ENCODE assay signal across 10 mouse cellular contexts in genomic region chr1:172515396-172515795, GRCm38 (mm10). TPM values are rescaled to one million over a fixed set of nuclear protein-coding genes. Genes with fewer than 3 reads are reported as not detected.
A peak's percentile ranks its signal among the peaks of the same experiment; 100 is the strongest.
DNase-seq lines count a peak whose midpoint lies in the region; ATAC-seq and TF ChIP-seq lines count a peak whose summit lies in the region.
"Had no signal": no experiment of that assay in that cellular context is flagged by ENCODE, and none has a peak within 500 bp of the region (broad histone marks: within the 10 kb centered on the region; RNA-seq: fewer than 3 reads in every experiment).

No protein-coding gene starts in this region.

- no peaks in the 10 kb centered on the region for H3K27me3 ChIP-seq in lung, postnatal 0 days (replicated peaks; ENCODE audit: insufficient read depth, low read length)
- H3K27me3 ChIP-seq in kidney, embryonic 15.5 days = no peaks in the 10 kb centered on the region
- H3K27me3 ChIP-seq in forebrain, embryonic 13.5 days = no peaks in the 10 kb centered on the region
- H3K27me3 ChIP-seq in cerebellum, adult 2 months (ENCODE audit: control insufficient read depth, insufficient read depth, low read length) = no peaks in the 10 kb centered on the region; the same call in 1 of the 2 replicates
- H3K27me3 ChIP-seq: embryonic facial prominence, embryonic 12.5 days had no signal

- 59% methylated on average over 1 of the region's 1 CpGs for WGBS in lung, postnatal 0 days
- WGBS in kidney, embryonic 15.5 days = 65% methylated on average over 1 of the region's 1 CpGs
- WGBS in forebrain, embryonic 13.5 days = 76% methylated on average over 1 of the region's 1 CpGs
- WGBS in cerebellum, adult 2 months = 55% methylated on average over 1 of the region's 1 CpGs

- peaks cover 31% of the 10 kb centered on the region for H3K4me1 ChIP-seq in lung, postnatal 0 days (ENCODE audit: insufficient read depth, low read depth, low read length)
- peaks cover 30% of the 10 kb centered on the region for H3K4me1 ChIP-seq in bone marrow macrophage, adult 2 months (ENCODE audit: control insufficient read depth, insufficient read depth, low read length)
- peaks cover 50% of the 10 kb centered on the region for H3K4me1 ChIP-seq in kidney, embryonic 15.5 days
- H3K4me1 ChIP-seq in forebrain, embryonic 13.5 days = peaks cover 6% of the 10 kb centered on the region
- H3K4me1 ChIP-seq in cerebellum, adult 2 months (ENCODE audit: control insufficient read depth, insufficient read depth, low read length) = peaks cover 4% of the 10 kb centered on the region; the same call in 1 of the 2 replicates

- TF ChIP-seq EP300 in lung, postnatal 0 days (IDR thresholded peaks at IDR 0.05) = no peak

- no peak for TF ChIP-seq POLR2A in bone marrow macrophage, adult 2 months (IDR thresholded peaks at IDR 0.05; ENCODE audit: borderline replicate concordance, low read depth, low read length)
- TF ChIP-seq POLR2A in cerebellum, adult 2 months (IDR thresholded peaks at IDR 0.05; ENCODE audit: borderline replicate concordance, insufficient read depth, low read length) = no peak

- no peak overlapping the region for H3K4me2 ChIP-seq in lung, postnatal 0 days (replicated peaks; ENCODE audit: low read depth, low read length)
- no peak overlapping the region for H3K4me2 ChIP-seq in kidney, embryonic 15.5 days
- no peak overlapping the region for H3K4me2 ChIP-seq in forebrain, embryonic 13.5 days
- H3K4me2 ChIP-seq: embryonic facial prominence, embryonic 12.5 days; midbrain, embryonic 12.5 days had no signal

- peak; percentile 5 for DNase-seq in lung, postnatal 0 days (ENCODE audit: low spot score)
- DNase-seq in lung, postnatal 4 days = no peak
- DNase-seq in spleen, postnatal 10 days (ENCODE audit: low spot score in 2 of 2) = no peak
- DNase-seq in cerebellum, adult 2 months = no peak

- H3K9ac ChIP-seq in lung, postnatal 0 days (replicated peaks; ENCODE audit: low read depth) = no peak overlapping the region
- no peak overlapping the region for H3K9ac ChIP-seq in kidney, embryonic 15.5 days
- H3K9ac ChIP-seq in forebrain, embryonic 13.5 days = no peak overlapping the region
- H3K9ac ChIP-seq: embryonic facial prominence, embryonic 12.5 days; midbrain, embryonic 12.5 days had no signal

- no peak for ATAC-seq in lung, postnatal 0 days
- 0 out of 2 replicates have a peak, but pooled peaks have one; percentile 20 for ATAC-seq in kidney, embryonic 15.5 days (replicated peaks; ENCODE audit: low FRiP score)
- ATAC-seq in megakaryocyte, adult 5-6 weeks (ENCODE audit: poor library complexity, severe bottlenecking) = peak; percentile 18
- no peak for ATAC-seq in forebrain, embryonic 13.5 days

- H3K9me3 ChIP-seq in lung, postnatal 0 days (ENCODE audit: low read length) = peaks cover 5% of the 10 kb centered on the region; the same call in 1 of the 2 replicates
- peaks cover 4% of the 10 kb centered on the region for H3K9me3 ChIP-seq in kidney, embryonic 15.5 days (replicated peaks)
- H3K9me3 ChIP-seq in forebrain, embryonic 13.5 days (replicated peaks) = peaks cover 7% of the 10 kb centered on the region
- H3K9me3 ChIP-seq: embryonic facial prominence, embryonic 12.5 days; midbrain, embryonic 12.5 days had no signal

- no peak for TF ChIP-seq CTCF in lung, postnatal 0 days (IDR thresholded peaks at IDR 0.05)
- TF ChIP-seq CTCF in bone marrow macrophage, adult 2 months (IDR thresholded peaks at IDR 0.05; ENCODE audit: low read depth, low read length) = no peak
- no peak for TF ChIP-seq CTCF in cerebellum, adult 2 months (IDR thresholded peaks at IDR 0.05; ENCODE audit: borderline replicate concordance, insufficient read depth, low read depth, low read length)

- no peaks in the 10 kb centered on the region for H3K36me3 ChIP-seq in lung, postnatal 0 days (ENCODE audit: insufficient read depth, low read length)
- H3K36me3 ChIP-seq in kidney, embryonic 15.5 days = no peaks in the 10 kb centered on the region
- no peaks in the 10 kb centered on the region for H3K36me3 ChIP-seq in forebrain, embryonic 13.5 days (ENCODE audit: poor library complexity, severe bottlenecking)
- H3K36me3 ChIP-seq: embryonic facial prominence, embryonic 12.5 days; midbrain, embryonic 12.5 days had no signal

- no peak overlapping the region for H3K4me3 ChIP-seq in lung, postnatal 0 days (ENCODE audit: low read depth, low read length)
- no peak overlapping the region for H3K4me3 ChIP-seq in bone marrow macrophage, adult 2 months (ENCODE audit: insufficient read depth, low read length)
- no peak overlapping the region for H3K4me3 ChIP-seq in kidney, embryonic 15.5 days (replicated peaks)
- H3K4me3 ChIP-seq in forebrain, embryonic 13.5 days = no peak overlapping the region
- no peak overlapping the region for H3K4me3 ChIP-seq in cerebellum, adult 2 months (replicated peaks; ENCODE audit: insufficient read depth, low read depth, low read length)
- H3K4me3 ChIP-seq: embryonic facial prominence, embryonic 12.5 days; midbrain, embryonic 12.5 days had no signal

- H3K27ac ChIP-seq in lung, postnatal 0 days (ENCODE audit: low read length) = peak overlapping the region; percentile 79
- peak overlapping the region; percentile 83 for H3K27ac ChIP-seq in bone marrow macrophage, adult 2 months (ENCODE audit: insufficient read depth, low read depth, low read length)
- H3K27ac ChIP-seq in kidney, embryonic 15.5 days = peak overlapping the region; percentile 63
- no peak overlapping the region for H3K27ac ChIP-seq in forebrain, embryonic 13.5 days
- no peak overlapping the region for H3K27ac ChIP-seq in cerebellum, adult 2 months (ENCODE audit: insufficient read depth, low read length)
- H3K27ac ChIP-seq: embryonic facial prominence, embryonic 12.5 days; midbrain, embryonic 12.5 days had no signal

RNA-seq across cellular contexts. Expression of gene Cfap45, which starts 5.2 kb away (rescaled TPM):
- 12.2 and 13.1 TPM in 2 replicates for polyA plus RNA-seq in lung, postnatal 0 days (2015; fragmentation: Nextera tagmentation; extraction: Ambion mirVana)
- polyA plus RNA-seq in bone marrow macrophage, adult 2 months (2012; ENCODE audit: insufficient read depth, insufficient read length, missing spikeins) = 0.87 and 1.2 TPM in 2 replicates
- polyA plus RNA-seq in kidney, embryonic 15.5 days (2015; fragmentation: Nextera tagmentation; extraction: Ambion mirVana) = 1.4 and 2.2 TPM in 2 replicates
- total RNA-seq in megakaryocyte, adult 5-6 weeks (2015) = not detected in 2 replicates
- total RNA-seq in megakaryocyte, adult 5-6 weeks (2017) = 0.11 TPM in 1 of 2 replicates, not detected in the other
- polyA plus RNA-seq in forebrain, embryonic 13.5 days (2015; fragmentation: Nextera tagmentation; extraction: Ambion mirVana) = 1.4 and 2.2 TPM in 2 replicates
- polyA plus RNA-seq in cerebellum, adult 2 months (2012; rRNA removed) = 1.00 and 1.0 TPM in 2 replicates

RNA-seq across cellular contexts. Expression of gene Tagln2, which starts 15.5 kb away (rescaled TPM):
- 739 and 823 TPM in 2 replicates for polyA plus RNA-seq in lung, postnatal 0 days (2015; fragmentation: Nextera tagmentation; extraction: Ambion mirVana)
- 316 and 321 TPM in 2 replicates for polyA plus RNA-seq in bone marrow macrophage, adult 2 months (2012; ENCODE audit: insufficient read depth, insufficient read length, missing spikeins)
- polyA plus RNA-seq in kidney, embryonic 15.5 days (2015; fragmentation: Nextera tagmentation; extraction: Ambion mirVana) = 246 and 251 TPM in 2 replicates
- total RNA-seq in megakaryocyte, adult 5-6 weeks (2015) = 667 and 741 TPM in 2 replicates
- total RNA-seq in megakaryocyte, adult 5-6 weeks (2017) = 334 and 340 TPM in 2 replicates
- polyA plus RNA-seq in forebrain, embryonic 13.5 days (2015; fragmentation: Nextera tagmentation; extraction: Ambion mirVana) = 52.9 and 55.8 TPM in 2 replicates
- 12.9 and 13.0 TPM in 2 replicates for polyA plus RNA-seq in cerebellum, adult 2 months (2012; rRNA removed)

RNA-seq across cellular contexts. Expression of gene Igsf9, which starts 33.8 kb away (rescaled TPM):
- 1.1 and 1.3 TPM in 2 replicates for polyA plus RNA-seq in lung, postnatal 0 days (2015; fragmentation: Nextera tagmentation; extraction: Ambion mirVana)
- polyA plus RNA-seq in bone marrow macrophage, adult 2 months (2012; ENCODE audit: insufficient read depth, insufficient read length, missing spikeins) = 6.3 and 7.6 TPM in 2 replicates
- polyA plus RNA-seq in kidney, embryonic 15.5 days (2015; fragmentation: Nextera tagmentation; extraction: Ambion mirVana) = 45.0 and 46.0 TPM in 2 replicates
- total RNA-seq in megakaryocyte, adult 5-6 weeks (2015) = 0.20 and 1.9 TPM in 2 replicates
- 0.16 TPM in 1 of 2 replicates, not detected in the other for total RNA-seq in megakaryocyte, adult 5-6 weeks (2017)
- 78.7 and 90.7 TPM in 2 replicates for polyA plus RNA-seq in forebrain, embryonic 13.5 days (2015; fragmentation: Nextera tagmentation; extraction: Ambion mirVana)
- polyA plus RNA-seq in cerebellum, adult 2 months (2012; rRNA removed) = 1.9 and 2.2 TPM in 2 replicates

RNA-seq across cellular contexts. Expression of gene Slamf9, which starts 40.2 kb away (rescaled TPM):
- 4.7 and 5.3 TPM in 2 replicates for polyA plus RNA-seq in lung, postnatal 0 days (2015; fragmentation: Nextera tagmentation; extraction: Ambion mirVana)
- 90.6 and 98.9 TPM in 2 replicates for polyA plus RNA-seq in bone marrow macrophage, adult 2 months (2012; ENCODE audit: insufficient read depth, insufficient read length, missing spikeins)
- polyA plus RNA-seq in kidney, embryonic 15.5 days (2015; fragmentation: Nextera tagmentation; extraction: Ambion mirVana) = 0.73 and 1.1 TPM in 2 replicates
- 2.3 and 3.1 TPM in 2 replicates for total RNA-seq in megakaryocyte, adult 5-6 weeks (2015)
- 0.11 and 1.5 TPM in 2 replicates for total RNA-seq in megakaryocyte, adult 5-6 weeks (2017)
- polyA plus RNA-seq in forebrain, embryonic 13.5 days (2015; fragmentation: Nextera tagmentation; extraction: Ambion mirVana) = 0.21 and 0.23 TPM in 2 replicates
- polyA plus RNA-seq in cerebellum, adult 2 months (2012; rRNA removed) = 0.74 and 0.87 TPM in 2 replicates

RNA-seq across cellular contexts. Expression of gene Vsig8, which starts 40.3 kb away (rescaled TPM):
- 0.39 and 0.44 TPM in 2 replicates for polyA plus RNA-seq in lung, postnatal 0 days (2015; fragmentation: Nextera tagmentation; extraction: Ambion mirVana)
- polyA plus RNA-seq in bone marrow macrophage, adult 2 months (2012; ENCODE audit: insufficient read depth, insufficient read length, missing spikeins) = not detected in 2 replicates
- polyA plus RNA-seq in kidney, embryonic 15.5 days (2015; fragmentation: Nextera tagmentation; extraction: Ambion mirVana) = 0.57 and 0.59 TPM in 2 replicates
- not detected in 2 replicates for total RNA-seq in megakaryocyte, adult 5-6 weeks (2015)
- not detected in 2 replicates for total RNA-seq in megakaryocyte, adult 5-6 weeks (2017)
- 0.11 and 0.14 TPM in 2 replicates for polyA plus RNA-seq in forebrain, embryonic 13.5 days (2015; fragmentation: Nextera tagmentation; extraction: Ambion mirVana)
- 0.46 and 0.65 TPM in 2 replicates for polyA plus RNA-seq in cerebellum, adult 2 months (2012; rRNA removed)
- polyA plus RNA-seq: embryonic facial prominence, embryonic 12.5 days had no signal

Comparison
In these comparisons a context has a peak if more than half of its experiments do, and no peak if none do; other contexts are left out.
1. ATAC-seq: peak in kidney, embryonic 15.5 days (single experiment) and megakaryocyte, adult 5-6 weeks (single experiment); none in lung, postnatal 0 days (single experiment) and forebrain, embryonic 13.5 days (single experiment).
2. H3K27ac ChIP-seq: peak in lung, postnatal 0 days (single experiment), bone marrow macrophage, adult 2 months (single experiment) and kidney, embryonic 15.5 days (single experiment); none in forebrain, embryonic 13.5 days (single experiment) and cerebellum, adult 2 months (single experiment).